ENCODE assay signal across 8 mouse cellular contexts in the genomic region with DNA sequence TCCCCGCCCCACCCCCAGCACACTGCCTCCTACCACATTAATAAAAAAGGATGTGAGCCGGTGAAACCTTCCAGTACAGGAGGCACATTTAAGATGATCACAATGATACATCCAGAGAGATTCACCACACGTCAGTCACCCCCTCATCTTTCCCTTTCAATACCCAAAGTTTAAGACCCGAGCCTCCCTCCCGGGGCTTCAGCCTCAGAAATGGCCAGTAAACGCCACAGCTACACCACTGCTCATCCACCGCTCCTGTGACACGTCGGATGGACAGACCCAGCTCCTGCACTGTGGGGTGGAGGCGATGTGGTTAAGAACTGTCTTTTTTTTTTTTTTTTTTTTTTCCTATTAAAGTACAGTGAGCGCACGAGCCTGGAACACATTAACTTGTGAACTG. TPM values are rescaled to one million over a fixed set of nuclear protein-coding genes. Genes with fewer than 3 reads are reported as not detected.
DNase-seq lines count a peak whose midpoint lies in the region; ATAC-seq and TF ChIP-seq lines count a peak whose summit lies in the region.

No protein-coding gene starts in this region.

- H3K4me1 ChIP-seq in heart, embryonic 14.5 days (ENCODE audit: control insufficient read depth in 2 of 2, insufficient read depth in 2 of 2, low read length in 2 of 2): peaks cover 25 to 40% of the 10 kb centered on the region in 2 experiments
- peaks cover 36% of the 10 kb centered on the region for H3K4me1 ChIP-seq in heart, postnatal 0 days (ENCODE audit: control insufficient read depth, insufficient read depth)
- peaks cover 3% of the 10 kb centered on the region for H3K4me1 ChIP-seq in thymus, adult 2 months (replicated peaks; ENCODE audit: control insufficient read depth, insufficient read depth, low read length)

- no peak for ATAC-seq in heart, embryonic 14.5 days (ENCODE audit: insufficient number of reproducible peaks, insufficient read depth, low FRiP score, low read depth)
- no peak for ATAC-seq in heart, postnatal 0 days (ENCODE audit: insufficient read depth, low read depth)

- under 1% methylated on average over 12 of the region's 12 CpGs for WGBS in heart, embryonic 14.5 days
- WGBS in heart, postnatal 0 days: 0% methylated on average over 12 of the region's 12 CpGs
- under 1% methylated on average over 11 of the region's 12 CpGs for WGBS in macrophage (ENCODE audit: missing documents)
- WGBS in thymus, adult 2 months: 2% methylated on average over 12 of the region's 12 CpGs

- H3K79me2 ChIP-seq in macrophage (ENCODE audit: inconsistent target): peaks cover 44% of the 10 kb centered on the region

- no peaks in the 10 kb centered on the region for H3K9me3 ChIP-seq in heart, embryonic 14.5 days (ENCODE audit: control insufficient read depth, low read length)
- no peaks in the 10 kb centered on the region for H3K9me3 ChIP-seq in heart, postnatal 0 days (replicated peaks; ENCODE audit: control insufficient read depth, low read length)

- no peak for TF ChIP-seq EP300 in heart, postnatal 0 days (IDR thresholded peaks at IDR 0.05; ENCODE audit: low read depth)

- TF ChIP-seq CTCF in heart, postnatal 0 days (IDR thresholded peaks at IDR 0.05; ENCODE audit: low read depth): no peak
- TF ChIP-seq CTCF in thymus, adult 2 months (IDR thresholded peaks at IDR 0.05; ENCODE audit: borderline replicate concordance, control insufficient read depth, extremely low read depth, insufficient read depth, low read length, poor library complexity): no peak

- H3K27me3 ChIP-seq in heart, embryonic 14.5 days (ENCODE audit: control insufficient read depth, insufficient read depth, low read length): no peaks in the 10 kb centered on the region
- H3K27me3 ChIP-seq in heart, postnatal 0 days (ENCODE audit: control insufficient read depth, insufficient read depth, low read length): no peaks in the 10 kb centered on the region
- no peaks in the 10 kb centered on the region for H3K27me3 ChIP-seq in thymus, adult 2 months (ENCODE audit: control insufficient read depth, insufficient read depth, low read length)

- intact Hi-C loops in heart, postnatal 14 days (cut with DNase I): no loop called here

- peak overlapping the region; percentile 82 for H3K4me2 ChIP-seq in heart, embryonic 14.5 days (ENCODE audit: low read length)
- peak overlapping the region; percentile 85 for H3K4me2 ChIP-seq in heart, postnatal 0 days (ENCODE audit: low read depth, low read length)

- DNase-seq in heart, postnatal 14 days: no peak
- DNase-seq in ZHBTc4 (ENCODE audit: low read depth, low spot score): peak; percentile 24
- DNase-seq in heart, postnatal 0 days (ENCODE audit: low spot score): peak; percentile 36
- peak; percentile 22 for DNase-seq in thymus, adult 2 months
- no peak for DNase-seq in right cerebral cortex, postnatal 4 days
- DNase-seq in ovary, postnatal 14 days (ENCODE audit: low spot score): no peak

- H3K36me3 ChIP-seq in heart, embryonic 14.5 days (ENCODE audit: control insufficient read depth, insufficient read depth, low read length): peaks cover 28% of the 10 kb centered on the region
- H3K36me3 ChIP-seq in heart, postnatal 0 days (replicated peaks; ENCODE audit: control insufficient read depth, insufficient read depth, low read length): no peaks in the 10 kb centered on the region
- no peaks in the 10 kb centered on the region for H3K36me3 ChIP-seq in macrophage (ENCODE audit: inconsistent target)
- no peaks in the 10 kb centered on the region for H3K36me3 ChIP-seq in thymus, adult 2 months (ENCODE audit: control insufficient read depth, insufficient read depth, low read length)

- H3K9ac ChIP-seq in heart, embryonic 14.5 days (ENCODE audit: low read length): peak overlapping the region; percentile 95
- peak overlapping the region; percentile 86 for H3K9ac ChIP-seq in heart, postnatal 0 days (replicated peaks; ENCODE audit: low read depth, low read length)

- H3K4me3 ChIP-seq in heart, embryonic 14.5 days (ENCODE audit: control insufficient read depth in 1 of 2, insufficient read depth in 1 of 2, low read depth in 1 of 2, low read length in 2 of 2): peak overlapping the region; percentile 83 to 95
- peak overlapping the region; percentile 88 for H3K4me3 ChIP-seq in heart, postnatal 0 days (ENCODE audit: low read depth, low read length)
- H3K4me3 ChIP-seq in macrophage (ENCODE audit: inconsistent target): peak overlapping the region; percentile 74
- peak overlapping the region; percentile 93 for H3K4me3 ChIP-seq in thymus, adult 2 months (ENCODE audit: control insufficient read depth, insufficient read depth, low read length)

- TF ChIP-seq POLR2A in thymus, adult 2 months (IDR thresholded peaks at IDR 0.05; ENCODE audit: control insufficient read depth, extremely low read depth, insufficient read depth, low read length, poor library complexity): no peak

- peak overlapping the region; percentile 99 for H3K27ac ChIP-seq in heart, embryonic 14.5 days (replicated peaks in 1 of 2; ENCODE audit: control insufficient read depth in 1 of 2, insufficient read depth in 1 of 2, low read depth in 2 of 2, low read length in 2 of 2)
- H3K27ac ChIP-seq in heart, postnatal 0 days (ENCODE audit: low read depth): peak overlapping the region; percentile 98
- peak overlapping the region; percentile 86 for H3K27ac ChIP-seq in macrophage
- H3K27ac ChIP-seq in thymus, adult 2 months (ENCODE audit: control insufficient read depth, insufficient read depth, low read length): peak overlapping the region; percentile 82; the same call in 1 of the 2 replicates

RNA-seq across cellular contexts. Expression of a gene that starts 1.0 kb away (rescaled TPM):
- 46.6 and 51.3 TPM in 2 replicates for polyA plus RNA-seq in heart, embryonic 14.5 days (2014; fragmentation: Nextera tagmentation; extraction: Ambion mirVana)
- 10 to 100 TPM; 50.0 to 50.9 TPM for total RNA-seq in heart, postnatal 14 days (2021)
- 60.6 and 63.5 TPM in 2 replicates for total RNA-seq in heart, postnatal 0 days (2014; rRNA removed; ENCODE audit: low replicate concordance)
- 15.0 and 15.7 TPM in 2 replicates for polyA plus RNA-seq in heart, postnatal 0 days (2015; fragmentation: Nextera tagmentation; extraction: Ambion mirVana)
- total RNA-seq in macrophage (2018; cell fraction: chromatin; rRNA removed): 100 to 1,000 TPM in 13 of 26 experiments, 10 to 100 TPM in 13; 73.0 to 287 (median 98.6) TPM
- total RNA-seq in macrophage (2018; cell fraction: cytosol; rRNA removed): 100 to 1,000 TPM in 2 of 26 experiments, 10 to 100 TPM in 24; 51.5 to 132 (median 63.9) TPM
- total RNA-seq in macrophage (2018; cell fraction: nucleus; rRNA removed): 100 to 1,000 TPM in 8 of 26 experiments, 10 to 100 TPM in 18; 70.5 to 224 (median 90.7) TPM
- 36.3 to 40.3 TPM (median 37.2 TPM) in 3 replicates for polyA plus RNA-seq in macrophage (2018)
- 10.2 and 11.4 TPM in 2 replicates for polyA plus RNA-seq in thymus, adult 2 months (2012; rRNA removed)

RNA-seq across cellular contexts. Expression of a gene that starts 30.0 kb away (rescaled TPM):
- 26.2 and 27.4 TPM in 2 replicates for polyA plus RNA-seq in heart, embryonic 14.5 days (2014; fragmentation: Nextera tagmentation; extraction: Ambion mirVana)
- total RNA-seq in heart, postnatal 14 days (2021): 10 to 100 TPM; 12.0 to 14.3 TPM
- 12.4 and 26.6 TPM in 2 replicates for total RNA-seq in heart, postnatal 0 days (2014; rRNA removed; ENCODE audit: low replicate concordance)
- polyA plus RNA-seq in heart, postnatal 0 days (2015; fragmentation: Nextera tagmentation; extraction: Ambion mirVana): 12.6 and 14.5 TPM in 2 replicates
- total RNA-seq in macrophage (2018; cell fraction: chromatin; rRNA removed): 10 to 100 TPM in 1 of 26 experiments, 1 to 10 TPM in 21, under 1 TPM in 2, not detected in 2; 0.70 to 11.2 (median 3.8) TPM
- 1 to 10 TPM; 3.7 to 8.4 (median 5.6) TPM for total RNA-seq in macrophage (2018; cell fraction: cytosol; rRNA removed)
- 10 to 100 TPM in 3 of 26 experiments, 1 to 10 TPM in 23; 1.8 to 13.7 (median 5.1) TPM for total RNA-seq in macrophage (2018; cell fraction: nucleus; rRNA removed)
- 6.9 to 13.1 TPM (median 9.1 TPM) in 3 replicates for polyA plus RNA-seq in macrophage (2018)
- polyA plus RNA-seq in thymus, adult 2 months (2012; rRNA removed): 2.1 TPM in 2 replicates

Comparison
In these comparisons a context has a peak if more than half of its experiments do, and no peak if none do; other contexts are left out.
1. DNase-seq: peak in ZHBTc4 (single experiment), heart, postnatal 0 days (single experiment) and thymus, adult 2 months (single experiment); none in heart, postnatal 14 days (0 of 2), right cerebral cortex, postnatal 4 days (single experiment) and ovary, postnatal 14 days (single experiment).
2. Peak in every context shown above with its lines, with median percentiles within 50 percentile points of each other: H3K27ac ChIP-seq and H3K4me3 ChIP-seq.